Mouse (Mus musculus) limb, embryonic 14.5 days (tissue): ENCODE data around the gene Meis3. TPM values are rescaled to one million over a fixed set of nuclear protein-coding genes. Genes with fewer than 3 reads are reported as not detected.

ENCODE experiments used
- ATAC-seq: fragments of 200-750 bp; cut with Nextera tagmentation; 2 replicates; pipeline ENCODE4 v1.8.0; 2017; ENCODE audit warnings: low read depth, moderate number of reproducible peaks, moderate TSS enrichment; ENCODE audit not compliant: low FRiP score
- DNase-seq: peaks from one replicate; pipeline ENCODE4 v3.0.0-alpha.2; 2015; ENCODE audit warnings: low spot score
- H3K27ac ChIP-seq: fragments of 300-500 bp; sonication (generic); replicated peaks from 2 replicates; pipeline ENCODE4 v1.5.1; 2014; ENCODE audit warnings: low read depth, mild to moderate bottlenecking, low read length, moderate library complexity, mixed read lengths
- H3K27me3 ChIP-seq: fragments of 300-500 bp; sonication (generic); 2 replicates; pipeline ENCODE4 v1.6.1; 2014; ENCODE audit warnings: low read length, mixed read lengths; ENCODE audit not compliant: control insufficient read depth, insufficient read depth
- H3K36me3 ChIP-seq: fragments of 300-500 bp; sonication (generic); 2 replicates; pipeline ENCODE4 v1.6.1; 2014; ENCODE audit warnings: mild to moderate bottlenecking, low read length, moderate library complexity, mixed read lengths; ENCODE audit not compliant: control insufficient read depth, insufficient read depth
- H3K4me1 ChIP-seq: fragments of 300-500 bp; sonication (generic); 2 replicates; pipeline ENCODE4 v1.6.1; 2014; ENCODE audit warnings: antibody characterized with exemption, low read length, mixed read lengths; ENCODE audit not compliant: control insufficient read depth, insufficient read depth
- H3K4me2 ChIP-seq: fragments of 300-500 bp; sonication (generic); replicated peaks from 2 replicates; pipeline ENCODE4 v1.6.1; 2014; ENCODE audit warnings: low read depth, mild to moderate bottlenecking, low read length, moderate library complexity; ENCODE audit not compliant: severe bottlenecking
- H3K4me3 ChIP-seq: fragments of 300-500 bp; sonication (generic); replicated peaks from 2 replicates; pipeline ENCODE4 v1.5.1; 2014; ENCODE audit warnings: low read length
- H3K9ac ChIP-seq: fragments of 300-500 bp; sonication (generic); 2 replicates; pipeline ENCODE4 v1.6.1; 2014; ENCODE audit warnings: mild to moderate bottlenecking, low read depth, low read length, moderate library complexity; ENCODE audit not compliant: severe bottlenecking
- H3K9me3 ChIP-seq: fragments of 300-500 bp; sonication (generic); 2 replicates; pipeline ENCODE4 v1.6.1; 2016; ENCODE audit warnings: low read length; ENCODE audit not compliant: control insufficient read depth
- POLR2A ChIP-seq: fragments of 200-500 bp; IDR thresholded peaks from 2 replicates; pipeline ENCODE4 v1.8.0; 2012; ENCODE audit warnings: inconsistent platforms, mild to moderate bottlenecking, moderate library complexity, borderline replicate concordance; ENCODE audit not compliant: insufficient read depth, insufficient read length; ENCODE audit errors: extremely low read depth
- WGBS: fragments of 180-500 bp; shearing (Covaris S2); extraction: QIAGEN DNeasy Blood & Tissue Kit; methylation state at CpG from one replicate; pipeline ENCODE4 v1.1.7; 2014; 5-methylcytosine and 5-hydroxymethylcytosine counted together
- polyA plus RNA-seq, 2 experiments: library from polyadenylated mRNA; depleted of rRNA in 1 of 2; stranded (reverse) in 1 of 2; unstranded in 1 of 2; fragments of >200 nt; fragmentation: Nextera tagmentation in 1 of 2; extraction: Ambion mirVana in 1 of 2; gene quantifications; 2 replicates each; pipeline versions ENCODE4 v1.2.1 to v1.2.3; 2012 to 2014

The Meis3 gene
- polyA plus RNA-seq, 2 experiments, result 15.1 to 29.3 TPM

- no peak for TF ChIP-seq POLR2A
- Histone ChIP-seq H3K4me3 (no peak overlapping the region), H3K4me2 (no peak overlapping the region), H3K36me3 (0 out of 2 replicates have a peak, but pooled peaks cover 5% of the 10 kb centered on the region), H3K27ac (no peak overlapping the region), H3K9ac (no peak overlapping the region), H3K9me3 (no peaks in the 10 kb centered on the region), H3K27me3 (no peaks in the 10 kb centered on the region; the same call in 1 of the 2 replicates), H3K4me1 (peaks cover 9% of the 10 kb centered on the region)
- WGBS, result 64% methylated on average over 7 of the region's 7 CpGs
- DNase-seq (no peak), ATAC-seq (no peak)
Observed at GRCm38 (mm10) chr7:16134951-16135392, 39.9 kb upstream of the Meis3 start.

- Histone ChIP-seq H3K9me3 (no peaks in the 10 kb centered on the region), H3K27ac (no peak overlapping the region), H3K4me1 (no peaks in the 10 kb centered on the region), H3K27me3 (no peaks in the 10 kb centered on the region), H3K4me3 (no peak overlapping the region), H3K4me2 (no peak overlapping the region), H3K36me3 (peaks cover 3% of the 10 kb centered on the region; the same call in 1 of the 2 replicates), H3K9ac (no peak overlapping the region)
- DNase-seq, result no peak
- TF ChIP-seq POLR2A, result no peak
- 33% methylated on average over 25 of the region's 27 CpGs for WGBS
- ATAC-seq, result no peak
Observed at GRCm38 (mm10) chr7:16146489-16147410, 28.1 kb upstream of the Meis3 start.

- H3K4me2 ChIP-seq, result no peak overlapping the region
- H3K4me1 ChIP-seq, result no peaks in the 10 kb centered on the region
- H3K27me3 ChIP-seq, result no peaks in the 10 kb centered on the region
- no peak for TF ChIP-seq POLR2A
- no peak overlapping the region for H3K9ac ChIP-seq
- no peaks in the 10 kb centered on the region for H3K9me3 ChIP-seq
- H3K36me3 ChIP-seq, result peaks cover 3% of the 10 kb centered on the region; the same call in 1 of the 2 replicates
- no peak overlapping the region for H3K4me3 ChIP-seq
- 13% methylated on average over 15 of the region's 15 CpGs for WGBS
- H3K27ac ChIP-seq, result no peak overlapping the region
- DNase-seq, result peak; percentile 46
- no peak for ATAC-seq
Observed at GRCm38 (mm10) chr7:16147643-16148042, 27.2 kb upstream of the Meis3 start.

GRCm38 (mm10) chr7:16149241-16149640 lies 25.6 kb upstream of the Meis3 start:
- DNase-seq, result no peak
- WGBS, result 62% methylated on average over 5 of the region's 5 CpGs
- Histone ChIP-seq H3K4me1 (no peaks in the 10 kb centered on the region), H3K27me3 (no peaks in the 10 kb centered on the region), H3K27ac (no peak overlapping the region), H3K4me2 (no peak overlapping the region), H3K9ac (no peak overlapping the region), H3K9me3 (no peaks in the 10 kb centered on the region), H3K36me3 (peaks cover 3% of the 10 kb centered on the region; the same call in 1 of the 2 replicates), H3K4me3 (no peak overlapping the region)
- ATAC-seq, result no peak
- no peak for TF ChIP-seq POLR2A

- H3K36me3 ChIP-seq, result no peaks in the 10 kb centered on the region
- H3K9ac ChIP-seq, result no peak overlapping the region
- TF ChIP-seq POLR2A, result no peak
- H3K9me3 ChIP-seq, result no peaks in the 10 kb centered on the region
- H3K27ac ChIP-seq, result no peak overlapping the region
- ATAC-seq (no peak), DNase-seq (no peak)
- H3K4me3 ChIP-seq, result no peak overlapping the region
- no peak overlapping the region for H3K4me2 ChIP-seq
- H3K4me1 ChIP-seq, result no peaks in the 10 kb centered on the region
- WGBS, result 70% methylated on average over 9 of the region's 9 CpGs
- no peaks in the 10 kb centered on the region for H3K27me3 ChIP-seq
Observed at GRCm38 (mm10) chr7:16150191-16151145, 24.4 kb upstream of the Meis3 start.
